Mouse (Mus musculus): ENCODE data around the gene Fkbp10.

- TF ChIP-seq GATA1 (IDR thresholded peaks at IDR 0.05; ENCODE audit: borderline replicate concordance, low read length) (no peak), CTCF (IDR thresholded peaks at IDR 0.05; ENCODE audit: low read depth, low read length) (no peak), POLR2AphosphoS5 (IDR thresholded peaks at IDR 0.05; ENCODE audit: insufficient replicate concordance, low read depth, low read length) (no peak)
Measured at GRCm38 (mm10) chr11:100423836-100424235, 8.3 kb downstream of the Fkbp10 start.
